Mouse (Mus musculus) limb, embryonic 15.5 days (tissue): ENCODE data around the gene Pak4. TPM values are rescaled to one million over a fixed set of nuclear protein-coding genes. Genes with fewer than 3 reads are reported as not detected.

ENCODE experiments used
- ATAC-seq: fragments of 200-750 bp; cut with Nextera tagmentation; 2 replicates; pipeline ENCODE4 v1.8.0; 2017; ENCODE audit warnings: low read depth, moderate TSS enrichment; ENCODE audit not compliant: insufficient number of reproducible peaks, low FRiP score, low TSS enrichment
- H3K27ac ChIP-seq: fragments of 300-500 bp; sonication (generic); 2 replicates; pipeline ENCODE4 v1.5.1; 2015; ENCODE audit warnings: moderate library complexity, mild to moderate bottlenecking, inconsistent platforms
- H3K27me3 ChIP-seq: fragments of 300-500 bp; sonication (generic); 2 replicates; pipeline ENCODE4 v1.6.1; 2015; ENCODE audit warnings: inconsistent platforms
- H3K36me3 ChIP-seq: fragments of 300-500 bp; sonication (generic); 2 replicates; pipeline ENCODE4 v1.6.1; 2015; ENCODE audit warnings: inconsistent platforms
- H3K4me1 ChIP-seq: fragments of 300-500 bp; sonication (generic); 2 replicates; pipeline ENCODE4 v1.6.1; 2015; ENCODE audit warnings: inconsistent platforms
- H3K4me2 ChIP-seq: fragments of 300-500 bp; sonication (generic); 2 replicates; pipeline ENCODE4 v1.6.1; 2015; ENCODE audit warnings: mild to moderate bottlenecking, inconsistent platforms
- H3K4me3 ChIP-seq: fragments of 300-500 bp; sonication (generic); 2 replicates; pipeline ENCODE4 v1.5.1; 2015; ENCODE audit warnings: mild to moderate bottlenecking, inconsistent platforms
- H3K9ac ChIP-seq: fragments of 300-500 bp; sonication (generic); 2 replicates; pipeline ENCODE4 v1.6.1; 2015; ENCODE audit warnings: inconsistent platforms
- H3K9me3 ChIP-seq: fragments of 300-500 bp; sonication (generic); 2 replicates; pipeline ENCODE4 v1.6.1; 2016; ENCODE audit warnings: inconsistent platforms
- WGBS: fragments of 180-500 bp; shearing (Covaris S2); methylation state at CpG from one replicate; pipeline ENCODE4 v1.1.7; 2015; 5-methylcytosine and 5-hydroxymethylcytosine counted together
- polyA plus RNA-seq: library from polyadenylated mRNA; unstranded; fragments of >200 nt; fragmentation: Nextera tagmentation; extraction: Ambion mirVana; gene quantifications from 2 replicates; pipeline ENCODE4 v1.2.1, GENCODE M21; 2015

Pak4 gene
- polyA plus RNA-seq, 1 experiment from 2014 or later: 34.9 TPM

DNA sequence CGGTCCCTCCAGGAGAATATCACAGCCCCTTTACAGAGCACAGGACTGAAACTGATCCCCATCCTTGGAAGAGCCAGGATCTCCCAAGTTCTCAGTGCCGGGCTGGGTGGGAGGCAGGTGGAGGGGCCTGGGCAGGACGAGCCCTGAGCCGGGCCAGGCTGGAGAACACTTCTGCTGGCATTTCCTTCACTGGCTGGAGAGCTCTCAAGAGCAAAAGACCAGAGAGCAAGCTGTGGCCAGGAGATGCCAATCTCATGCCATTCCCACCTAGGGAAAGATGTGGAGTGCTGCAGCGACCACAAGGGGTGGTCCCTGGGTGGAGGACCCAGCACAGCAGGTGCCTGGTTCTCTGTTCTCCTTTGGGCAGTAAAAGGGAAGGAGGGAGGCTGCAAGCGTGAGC lies 13.0 kb downstream of the Pak4 start:
- Histone ChIP-seq H3K27me3 (no peaks in the 10 kb centered on the region), H3K4me3 (no peak overlapping the region), H3K9ac (no peak overlapping the region), H3K36me3 (no peaks in the 10 kb centered on the region), H3K4me2 (no peak overlapping the region), H3K4me1 (peaks cover 61% of the 10 kb centered on the region), H3K27ac (0 out of 2 replicates have a peak overlapping the region, but pooled peaks have one; percentile 33), H3K9me3 (no peaks in the 10 kb centered on the region)
- ATAC-seq: no peak
- WGBS: 61% methylated on average over 6 of the region's 6 CpGs

DNA sequence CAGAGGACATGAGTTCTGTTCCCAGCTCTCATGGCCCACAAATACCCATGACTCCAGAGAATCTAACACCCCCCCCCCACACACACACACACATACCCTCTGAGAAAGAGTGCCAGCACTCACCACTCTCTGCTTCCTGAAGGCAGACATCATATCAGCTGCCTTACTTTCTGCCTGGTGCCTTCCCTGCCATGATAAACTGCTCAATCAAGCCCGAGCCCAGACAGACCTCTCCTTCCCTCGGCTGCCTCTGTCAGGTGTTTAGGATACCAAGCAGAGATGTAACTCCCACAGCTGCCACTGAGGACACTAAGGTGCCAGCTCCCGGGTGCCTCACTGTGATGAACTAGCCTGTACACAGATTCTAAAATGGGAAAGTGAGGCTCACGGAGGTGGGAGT lies 13.5 kb downstream of the Pak4 start:
- WGBS: 72% methylated on average over 4 of the region's 4 CpGs
- no peak overlapping the region for H3K4me2 ChIP-seq
- no peaks in the 10 kb centered on the region for H3K27me3 ChIP-seq
- H3K36me3 ChIP-seq: no peaks in the 10 kb centered on the region
- no peak overlapping the region for H3K4me3 ChIP-seq
- no peak overlapping the region for H3K9ac ChIP-seq
- ATAC-seq: no peak
- 0 out of 2 replicates have a peak overlapping the region, but pooled peaks have one; percentile 24 for H3K27ac ChIP-seq
- H3K9me3 ChIP-seq: no peaks in the 10 kb centered on the region
- H3K4me1 ChIP-seq: peaks cover 64% of the 10 kb centered on the region

DNA sequence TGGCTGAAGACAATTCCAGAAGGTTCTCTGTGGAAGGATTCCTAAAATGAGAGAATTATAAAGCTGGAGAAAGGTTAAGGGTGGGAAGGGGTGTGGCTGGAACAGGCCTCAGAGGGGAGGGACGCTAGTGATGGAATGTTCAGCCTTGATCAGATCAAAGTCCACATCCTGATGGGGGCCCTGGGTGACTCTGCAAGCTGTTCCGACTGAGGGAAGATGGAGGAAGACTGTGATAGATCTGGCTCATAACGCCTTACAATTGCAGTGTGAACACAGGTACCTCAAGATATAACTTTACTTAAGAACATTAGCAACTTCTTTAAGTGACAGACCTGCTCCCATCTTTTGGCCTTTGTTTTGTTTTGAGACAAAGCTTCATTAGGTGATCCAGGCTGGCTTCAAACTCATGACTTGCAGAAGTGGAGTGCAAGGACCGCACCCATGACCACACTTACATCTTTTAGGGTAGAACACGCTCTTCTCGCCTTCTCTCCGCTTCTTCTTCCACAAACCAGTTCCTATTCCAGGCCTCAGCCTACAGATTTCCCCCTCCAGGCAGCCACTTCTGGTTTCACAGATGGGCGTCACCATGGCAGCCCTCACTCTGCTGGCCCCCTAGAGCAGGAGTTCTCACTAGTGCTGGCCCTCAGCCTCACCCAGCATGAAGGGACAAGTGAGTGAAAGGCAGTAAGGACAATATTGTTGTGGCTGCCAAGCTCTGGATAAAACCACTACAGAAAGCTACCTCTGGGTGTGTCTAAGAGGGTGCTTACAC lies 14.2 kb downstream of the Pak4 start:
- no peak for ATAC-seq
- Histone ChIP-seq H3K36me3 (no peaks in the 10 kb centered on the region), H3K27ac (0 out of 2 replicates have a peak overlapping the region, but pooled peaks have one; percentile 24), H3K27me3 (no peaks in the 10 kb centered on the region), H3K9ac (no peak overlapping the region), H3K4me3 (no peak overlapping the region), H3K4me1 (peaks cover 61% of the 10 kb centered on the region), H3K4me2 (no peak overlapping the region), H3K9me3 (no peaks in the 10 kb centered on the region)
- WGBS: 67% methylated on average over 8 of the region's 8 CpGs

DNA sequence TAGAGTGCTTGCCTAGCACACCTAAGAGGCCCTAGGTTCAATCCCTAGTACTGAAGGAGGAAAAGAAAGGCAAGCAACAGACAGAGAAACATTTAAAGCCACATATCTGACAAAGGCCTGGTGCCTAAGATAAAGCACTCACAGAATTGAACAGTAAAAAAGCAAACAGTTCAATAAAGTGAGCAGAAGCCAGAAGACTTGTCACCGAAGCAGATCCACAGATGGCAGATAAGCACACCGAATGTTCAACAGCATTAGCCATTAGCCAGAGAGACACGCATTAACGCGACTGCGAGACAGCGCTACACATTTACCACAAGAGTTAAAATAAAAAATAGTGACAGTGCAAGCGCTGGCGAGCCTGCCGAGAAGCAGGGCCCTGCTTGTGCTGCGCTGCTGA lies 15.1 kb downstream of the Pak4 start:
- Histone ChIP-seq H3K4me1 (peaks cover 57% of the 10 kb centered on the region), H3K27ac (no peak overlapping the region)
- 86% methylated on average over 11 of the region's 11 CpGs for WGBS

DNA sequence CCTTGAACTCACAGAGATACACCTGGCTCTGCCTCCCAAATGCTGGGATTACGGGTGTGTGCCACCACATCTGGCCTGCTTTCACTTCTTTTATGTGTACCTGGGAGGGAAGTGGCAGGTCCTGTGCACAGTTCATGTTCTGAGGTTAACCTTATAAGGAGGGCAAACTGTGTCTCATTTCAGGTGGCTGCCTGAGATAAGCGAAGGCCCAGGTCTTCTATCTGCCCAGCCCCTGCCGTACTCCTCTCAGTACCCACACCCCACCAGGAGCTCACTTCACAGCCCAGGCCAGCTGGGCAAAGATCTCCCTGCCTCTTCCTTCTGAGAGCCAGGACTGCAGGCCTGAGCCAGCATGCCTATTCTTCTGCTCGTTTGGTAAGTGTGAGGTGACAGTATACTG lies 16.3 kb downstream of the Pak4 start:
- no peaks in the 10 kb centered on the region for H3K27me3 ChIP-seq
- no peak overlapping the region for H3K4me2 ChIP-seq
- 74% methylated on average over 4 of the region's 4 CpGs for WGBS
- H3K9ac ChIP-seq: no peak overlapping the region
- peaks cover 57% of the 10 kb centered on the region for H3K4me1 ChIP-seq
- ATAC-seq: no peak
- H3K4me3 ChIP-seq: no peak overlapping the region
- H3K36me3 ChIP-seq: no peaks in the 10 kb centered on the region
- H3K27ac ChIP-seq: no peak overlapping the region
- no peaks in the 10 kb centered on the region for H3K9me3 ChIP-seq

More for the DNA sequence above, 15.1 kb downstream of the Pak4 start:
- ATAC-seq: no peak
- no peak overlapping the region for H3K4me3 ChIP-seq
- H3K9me3 ChIP-seq: no peaks in the 10 kb centered on the region
- no peak overlapping the region for H3K4me2 ChIP-seq
- H3K27me3 ChIP-seq: no peaks in the 10 kb centered on the region
- no peaks in the 10 kb centered on the region for H3K36me3 ChIP-seq
- no peak overlapping the region for H3K9ac ChIP-seq

DNA sequence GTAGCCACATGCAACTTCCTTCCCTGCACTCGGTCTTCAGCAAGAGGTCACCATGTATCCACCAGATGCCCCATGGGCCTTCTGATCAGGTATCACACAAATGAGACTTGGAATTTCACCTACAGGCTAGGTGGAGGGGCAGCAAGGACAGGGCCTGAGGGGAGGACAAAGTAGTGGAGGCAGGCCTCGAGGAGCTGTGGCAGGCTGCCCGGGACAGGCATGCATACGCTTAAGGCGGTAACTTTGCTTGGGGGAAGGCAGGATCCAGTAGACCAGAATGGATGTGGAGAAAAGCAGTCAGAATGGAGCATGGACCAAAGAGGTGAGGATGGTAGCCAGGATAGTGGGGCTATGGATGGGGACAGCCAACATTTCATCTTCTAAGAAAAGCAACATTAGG lies 18.2 kb downstream of the Pak4 start:
- H3K27me3 ChIP-seq: no peaks in the 10 kb centered on the region
- WGBS: 65% methylated on average over 5 of the region's 5 CpGs
- no peak overlapping the region for H3K4me3 ChIP-seq
- no peak for ATAC-seq
- H3K4me1 ChIP-seq: peaks cover 59% of the 10 kb centered on the region
- no peak overlapping the region for H3K4me2 ChIP-seq
- H3K9me3 ChIP-seq: no peaks in the 10 kb centered on the region
- no peaks in the 10 kb centered on the region for H3K36me3 ChIP-seq
- H3K27ac ChIP-seq: no peak overlapping the region
- H3K9ac ChIP-seq: no peak overlapping the region

DNA sequence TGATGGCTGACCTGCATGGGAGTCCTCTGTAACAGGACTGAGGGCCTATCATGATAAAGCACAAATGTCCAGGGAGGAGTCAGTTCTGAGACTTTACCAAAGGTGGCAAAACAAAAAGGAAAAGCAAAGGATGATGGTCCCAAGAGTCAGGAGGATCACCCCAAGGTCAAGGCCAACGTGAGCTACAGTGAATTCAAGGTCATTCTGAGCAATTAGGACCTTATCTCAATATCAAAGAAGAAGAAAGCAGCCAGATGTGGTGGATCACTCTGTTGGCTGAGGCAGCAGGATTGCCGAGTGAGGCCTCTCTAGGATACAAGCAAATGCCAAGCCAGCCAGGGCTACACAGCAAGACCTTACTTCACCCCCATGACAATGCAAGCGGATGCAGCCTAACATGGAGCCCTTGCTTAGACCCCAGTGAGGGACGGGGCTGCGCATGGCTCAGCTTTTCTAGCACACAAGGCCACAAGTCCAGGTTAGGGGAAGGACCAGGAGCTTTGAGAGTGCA lies 19.4 kb downstream of the Pak4 start:
- Histone ChIP-seq H3K27ac (peak overlapping the region; percentile 58; the same call in 1 of the 2 replicates), H3K4me1 (peaks cover 47% of the 10 kb centered on the region), H3K4me3 (no peak overlapping the region), H3K36me3 (no peaks in the 10 kb centered on the region), H3K4me2 (no peak overlapping the region), H3K27me3 (no peaks in the 10 kb centered on the region), H3K9ac (no peak overlapping the region), H3K9me3 (no peaks in the 10 kb centered on the region)
- WGBS: 73% methylated on average over 5 of the region's 5 CpGs
- no peak for ATAC-seq

DNA sequence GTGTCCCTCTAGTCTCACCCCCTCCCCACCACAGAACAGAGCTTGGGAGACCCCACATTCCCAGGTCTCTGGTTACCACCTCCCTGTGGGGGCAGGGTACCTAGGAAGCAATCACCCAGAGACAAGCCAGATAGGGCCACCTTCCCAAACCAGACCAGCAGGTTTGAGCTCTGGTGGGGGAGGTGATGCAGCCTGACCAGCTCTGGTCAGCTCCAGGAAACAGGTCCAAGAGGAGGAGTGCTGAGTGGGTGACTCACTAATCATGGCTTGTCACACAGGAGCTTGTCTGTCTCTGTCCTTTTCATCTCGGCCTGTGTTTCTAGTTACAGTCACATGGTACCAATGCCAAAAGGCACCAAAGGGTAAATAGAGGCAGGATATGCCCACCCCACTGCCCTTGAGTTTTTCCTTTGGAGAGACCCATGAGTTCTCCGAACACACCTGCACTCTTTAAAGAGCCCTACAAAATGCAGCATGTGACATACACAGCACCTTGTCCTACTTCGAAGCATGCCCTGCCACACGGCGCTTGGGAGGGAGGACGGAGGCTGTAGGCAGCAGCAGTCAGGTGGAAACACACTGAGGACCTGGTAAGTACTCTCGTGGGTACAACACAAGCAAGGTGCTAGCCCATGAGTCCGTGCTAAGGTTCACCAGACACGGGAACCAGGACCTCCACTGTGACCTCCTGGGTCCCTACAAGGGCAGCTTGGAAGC lies 20.0 kb downstream of the Pak4 start:
- Histone ChIP-seq H3K36me3 (no peaks in the 10 kb centered on the region), H3K27ac (peak overlapping the region; percentile 58; the same call in 1 of the 2 replicates), H3K9ac (no peak overlapping the region), H3K4me3 (no peak overlapping the region), H3K4me2 (no peak overlapping the region), H3K4me1 (peaks cover 43% of the 10 kb centered on the region), H3K27me3 (no peaks in the 10 kb centered on the region), H3K9me3 (no peaks in the 10 kb centered on the region)
- no peak for ATAC-seq
- 64% methylated on average over 9 of the region's 9 CpGs for WGBS

DNA sequence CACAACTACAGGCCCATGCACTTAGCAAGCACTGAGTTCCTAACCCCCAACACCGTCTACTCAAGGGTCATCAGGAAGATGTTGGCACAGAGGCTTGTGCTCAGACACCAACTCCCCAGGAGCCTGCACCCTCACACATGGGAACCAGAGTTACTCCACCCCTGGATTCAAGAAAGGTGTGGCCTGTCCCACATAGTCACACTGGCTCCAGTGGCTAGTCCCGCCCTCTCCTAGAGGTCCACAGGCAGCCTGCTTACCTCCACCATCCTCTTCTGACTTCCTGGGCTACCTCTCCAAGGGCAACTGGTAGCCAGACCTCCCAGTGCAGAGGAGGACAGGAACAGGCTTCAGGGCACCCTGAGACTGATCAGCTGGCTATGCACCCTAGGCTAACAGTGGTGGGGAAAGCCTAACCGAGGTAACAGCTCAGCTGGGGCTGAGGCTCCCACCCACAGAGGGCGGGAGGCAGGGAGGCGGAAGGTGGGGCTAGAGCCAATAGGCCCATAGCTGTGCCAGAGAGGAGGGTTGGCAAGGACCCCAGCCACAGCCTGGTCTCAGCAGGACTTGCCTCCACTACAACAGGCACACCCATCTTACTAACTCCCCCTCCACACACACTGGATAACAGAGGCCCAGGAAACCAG lies 21.6 kb downstream of the Pak4 start:
- H3K27ac ChIP-seq: peak overlapping the region; percentile 72
- H3K9me3 ChIP-seq: no peaks in the 10 kb centered on the region
- no peak overlapping the region for H3K4me3 ChIP-seq
- H3K27me3 ChIP-seq: no peaks in the 10 kb centered on the region
- ATAC-seq: peak; percentile 73
- no peaks in the 10 kb centered on the region for H3K36me3 ChIP-seq
- 50% methylated on average over 5 of the region's 5 CpGs for WGBS
- H3K9ac ChIP-seq: no peak overlapping the region
- H3K4me2 ChIP-seq: no peak overlapping the region
- peaks cover 57% of the 10 kb centered on the region for H3K4me1 ChIP-seq

DNA sequence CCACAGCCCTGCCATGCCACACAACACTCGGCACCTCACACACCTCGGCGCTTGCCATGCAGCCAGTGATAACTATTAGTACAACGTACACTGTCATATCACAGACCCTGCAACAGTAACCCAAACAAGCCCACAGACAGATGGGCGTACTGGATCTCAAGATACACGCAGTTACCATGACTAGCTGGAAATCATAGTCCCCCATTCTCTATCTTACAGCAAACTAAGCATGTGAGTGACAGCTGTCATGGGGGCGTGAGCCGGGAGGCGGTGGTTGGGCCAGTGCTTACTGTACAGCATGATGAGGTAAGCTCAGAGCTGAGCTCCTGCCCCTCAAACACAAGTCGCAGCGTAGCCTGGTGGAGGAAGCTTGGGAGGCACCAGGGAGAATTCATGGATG lies 22.4 kb downstream of the Pak4 start:
- 77% methylated on average over 11 of the region's 11 CpGs for WGBS
- Histone ChIP-seq H3K36me3 (no peaks in the 10 kb centered on the region), H3K27me3 (no peaks in the 10 kb centered on the region), H3K27ac (no peak overlapping the region), H3K9me3 (no peaks in the 10 kb centered on the region), H3K9ac (no peak overlapping the region), H3K4me2 (no peak overlapping the region), H3K4me1 (peaks cover 65% of the 10 kb centered on the region), H3K4me3 (no peak overlapping the region)
- ATAC-seq: no peak

DNA sequence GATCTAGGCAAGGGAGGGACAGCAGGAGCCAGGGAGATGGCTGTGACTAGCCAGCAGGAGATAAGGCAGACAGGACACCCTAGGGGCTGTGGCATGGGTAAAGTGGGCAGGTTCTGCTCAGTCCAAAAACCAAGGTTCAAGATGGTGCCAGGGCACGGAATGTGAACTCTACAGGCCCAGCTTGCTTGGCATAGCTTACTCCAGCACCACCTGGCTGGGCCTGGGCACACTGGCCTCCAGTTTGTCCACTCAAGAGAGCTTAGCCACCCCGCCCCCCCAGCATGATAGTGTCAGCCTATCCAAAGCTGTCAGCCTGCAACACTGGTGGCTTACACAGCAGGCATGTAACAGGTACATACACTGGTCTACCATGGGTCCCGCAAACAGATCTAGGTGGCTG lies 24.7 kb downstream of the Pak4 start:
- H3K9me3 ChIP-seq: no peaks in the 10 kb centered on the region

DNA sequence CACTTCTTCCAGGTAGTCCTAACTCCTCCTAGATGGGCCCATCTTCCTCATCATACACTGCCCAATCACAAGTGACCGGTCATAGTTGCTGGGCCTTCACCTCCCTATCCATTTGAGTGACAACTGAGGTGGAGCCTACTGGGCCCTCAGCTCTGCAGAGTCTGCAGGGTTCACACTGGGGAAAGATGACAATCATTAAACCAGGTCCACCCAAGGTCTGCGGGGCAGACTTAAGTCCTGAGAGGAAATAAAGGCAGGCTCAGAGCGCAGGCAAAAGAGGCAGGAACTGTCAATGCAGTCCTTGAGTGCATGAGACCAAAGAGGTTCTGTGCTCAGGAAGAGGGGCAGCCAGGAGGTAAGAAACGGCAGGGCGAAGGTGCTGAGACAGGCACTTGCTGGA lies 25.3 kb downstream of the Pak4 start:
- peaks cover 7% of the 10 kb centered on the region for H3K36me3 ChIP-seq
- peaks cover 61% of the 10 kb centered on the region for H3K4me1 ChIP-seq
- no peak overlapping the region for H3K4me3 ChIP-seq
- H3K27ac ChIP-seq: no peak overlapping the region
- no peaks in the 10 kb centered on the region for H3K27me3 ChIP-seq
- no peaks in the 10 kb centered on the region for H3K9me3 ChIP-seq
- WGBS: 79% methylated on average over 5 of the region's 5 CpGs
- H3K9ac ChIP-seq: no peak overlapping the region
- no peak overlapping the region for H3K4me2 ChIP-seq
- ATAC-seq: no peak

More for the DNA sequence above, 24.7 kb downstream of the Pak4 start:
- 93% methylated on average over 3 of the region's 3 CpGs for WGBS
- peaks cover 62% of the 10 kb centered on the region for H3K4me1 ChIP-seq
- no peak overlapping the region for H3K9ac ChIP-seq
- H3K36me3 ChIP-seq: 0 out of 2 replicates have a peak, but pooled peaks cover 2% of the 10 kb centered on the region
- H3K27ac ChIP-seq: no peak overlapping the region
- H3K4me2 ChIP-seq: no peak overlapping the region
- ATAC-seq: no peak
- H3K27me3 ChIP-seq: no peaks in the 10 kb centered on the region
- no peak overlapping the region for H3K4me3 ChIP-seq
